Mouse (Mus musculus): ENCODE results near the gene Calcb.

- TF ChIP-seq GATA1 (IDR thresholded peaks at IDR 0.05; ENCODE audit: low read length) (no peak), TAL1 (IDR thresholded peaks at IDR 0.05; ENCODE audit: low read length) (no peak)
These were observed 8.0 kb upstream of the Calcb start for GRCm38 (mm10) chr7:114710419-114710818.

Data from erythroblast, embryonic 14.5 days (primary cell).